Mouse (Mus musculus): ENCODE results near the gene Spon1. TPM values are rescaled to one million over a fixed set of nuclear protein-coding genes. Genes with fewer than 3 reads are reported as not detected.

The Spon1 gene
- polyA plus RNA-seq, 1 experiment: 20.1 TPM

DNA sequence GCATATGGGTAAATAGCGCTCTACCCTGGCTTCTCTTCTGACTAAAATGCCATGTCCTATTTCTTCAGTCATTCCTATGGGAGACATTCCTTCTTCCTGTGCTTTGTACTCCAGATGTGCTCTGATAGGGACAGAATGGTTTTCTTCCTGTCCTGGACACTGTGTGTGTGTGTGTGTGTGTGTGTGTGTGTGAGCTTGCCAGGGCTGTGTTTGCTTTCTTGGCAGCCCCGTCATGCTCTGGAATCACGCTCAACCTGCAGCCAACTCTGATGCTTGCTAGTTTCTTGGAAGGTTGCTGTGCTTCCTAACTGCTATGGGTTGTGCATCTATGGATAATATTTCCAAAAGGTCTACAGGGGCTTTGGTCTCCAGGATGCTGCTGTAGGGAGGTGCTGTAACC is 9.1 kb downstream of the Spon1 start:
- no peak overlapping the region for H3K27ac ChIP-seq (ENCODE audit: insufficient read depth, low read depth, low read length)
- H3K4me1 ChIP-seq (ENCODE audit: control insufficient read depth, insufficient read depth, low read length): no peaks in the 10 kb centered on the region; the same call in 1 of the 2 replicates
- no peak overlapping the region for H3K4me3 ChIP-seq (ENCODE audit: insufficient read depth, low read depth, low read length)
- no peak for TF ChIP-seq CTCF (conservative IDR thresholded peaks at IDR 0.05; ENCODE audit: insufficient read depth, insufficient read length, low read depth, low read length)
- TF ChIP-seq POLR2A (IDR thresholded peaks at IDR 0.05; ENCODE audit: low read depth, low read length): no peak
- peak; percentile 10 for DNase-seq
- H3K36me3 ChIP-seq (ENCODE audit: control insufficient read depth, insufficient read depth, low read length): no peaks in the 10 kb centered on the region
- H3K27me3 ChIP-seq (replicated peaks; ENCODE audit: control insufficient read depth, insufficient read depth, low read length): no peaks in the 10 kb centered on the region
- WGBS: 68% methylated on average over 3 of the region's 3 CpGs

DNA sequence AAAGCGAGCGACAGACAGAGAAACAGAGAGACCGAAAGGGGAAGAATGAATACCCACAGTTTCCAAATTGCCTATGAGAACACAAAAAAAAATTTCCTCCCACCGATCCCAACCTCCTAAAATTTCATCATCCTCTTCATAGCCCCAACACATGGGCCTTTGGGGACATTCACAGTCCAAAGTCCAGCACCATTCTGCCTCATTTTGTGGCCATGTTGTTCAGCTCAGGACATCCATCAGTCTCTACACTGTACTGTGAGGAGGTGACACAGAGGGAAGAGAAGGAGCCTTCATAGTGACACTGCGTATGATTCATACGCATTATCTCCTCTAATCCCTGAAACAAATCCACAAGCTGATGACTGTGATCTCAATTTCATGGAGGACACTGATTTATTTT is 12.7 kb downstream of the Spon1 start:
- no peak overlapping the region for H3K4me3 ChIP-seq (ENCODE audit: insufficient read depth, low read depth, low read length)
- H3K27ac ChIP-seq (ENCODE audit: insufficient read depth, low read depth, low read length): no peak overlapping the region
- no peaks in the 10 kb centered on the region; the same call in 1 of the 2 replicates for H3K4me1 ChIP-seq (ENCODE audit: control insufficient read depth, insufficient read depth, low read length)
- no peaks in the 10 kb centered on the region for H3K36me3 ChIP-seq (ENCODE audit: control insufficient read depth, insufficient read depth, low read length)
- H3K27me3 ChIP-seq (replicated peaks; ENCODE audit: control insufficient read depth, insufficient read depth, low read length): no peaks in the 10 kb centered on the region
- WGBS: 93% methylated on average over 6 of the region's 6 CpGs
- no peak for DNase-seq
- TF ChIP-seq POLR2A (IDR thresholded peaks at IDR 0.05; ENCODE audit: low read depth, low read length): no peak
- no peak for TF ChIP-seq CTCF (conservative IDR thresholded peaks at IDR 0.05; ENCODE audit: insufficient read depth, insufficient read length, low read depth, low read length)

DNA sequence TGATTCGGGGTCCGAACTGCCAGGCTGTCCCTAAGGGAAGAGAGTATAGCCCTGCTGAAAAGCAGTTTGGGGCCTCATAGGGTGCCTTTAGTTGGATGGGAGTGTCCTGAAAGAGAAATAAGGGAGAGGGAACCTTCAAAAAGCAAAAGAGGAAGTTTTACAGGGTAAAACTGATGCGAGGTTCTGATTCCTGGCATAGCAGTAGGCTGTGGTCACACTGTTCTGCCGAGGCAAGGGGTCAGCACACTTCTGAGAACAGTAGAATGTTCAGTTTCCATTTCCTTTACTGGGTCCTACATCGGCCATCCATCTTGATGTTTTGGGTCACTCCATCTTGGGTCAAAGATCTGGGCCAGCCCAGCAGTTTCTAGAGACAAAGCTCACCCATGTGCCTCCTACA is 14.5 kb downstream of the Spon1 start:
- H3K36me3 ChIP-seq (ENCODE audit: control insufficient read depth, insufficient read depth, low read length): no peaks in the 10 kb centered on the region
- TF ChIP-seq CTCF (conservative IDR thresholded peaks at IDR 0.05; ENCODE audit: insufficient read depth, insufficient read length, low read depth, low read length): no peak
- no peak for TF ChIP-seq POLR2A (IDR thresholded peaks at IDR 0.05; ENCODE audit: low read depth, low read length)
- H3K27me3 ChIP-seq (replicated peaks; ENCODE audit: control insufficient read depth, insufficient read depth, low read length): no peaks in the 10 kb centered on the region
- 82% methylated on average over 5 of the region's 5 CpGs for WGBS
- no peaks in the 10 kb centered on the region; the same call in 1 of the 2 replicates for H3K4me1 ChIP-seq (ENCODE audit: control insufficient read depth, insufficient read depth, low read length)
- H3K27ac ChIP-seq (ENCODE audit: insufficient read depth, low read depth, low read length): no peak overlapping the region
- no peak overlapping the region for H3K4me3 ChIP-seq (ENCODE audit: insufficient read depth, low read depth, low read length)
- no peak for DNase-seq

DNA sequence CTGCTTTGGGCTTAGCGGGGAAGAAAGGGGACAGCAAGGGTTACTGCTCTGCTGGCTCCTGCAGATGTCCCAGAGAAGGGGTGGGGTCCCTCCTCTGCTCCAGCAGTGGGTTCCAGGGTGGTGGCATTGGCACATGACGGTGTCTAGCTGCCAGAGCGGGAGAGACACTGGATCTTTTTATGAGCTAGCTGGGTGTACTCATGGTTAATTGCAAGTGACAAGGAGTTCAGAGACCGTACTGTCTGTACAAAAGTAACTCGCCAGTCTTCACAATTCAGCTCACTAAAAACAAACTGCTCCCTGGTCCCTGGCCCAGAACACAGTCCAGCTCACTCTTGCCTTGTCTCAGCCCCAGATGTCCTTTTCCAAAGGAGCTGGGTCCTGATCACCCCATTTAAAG is 26.2 kb downstream of the Spon1 start:
- H3K4me1 ChIP-seq (ENCODE audit: control insufficient read depth, insufficient read depth, low read length): no peaks in the 10 kb centered on the region
- no peaks in the 10 kb centered on the region for H3K36me3 ChIP-seq (ENCODE audit: control insufficient read depth, insufficient read depth, low read length)
- TF ChIP-seq POLR2A (IDR thresholded peaks at IDR 0.05; ENCODE audit: low read depth, low read length) (no peak), CTCF (conservative IDR thresholded peaks at IDR 0.05; ENCODE audit: insufficient read depth, insufficient read length, low read depth, low read length) (no peak)
- 72% methylated on average over 5 of the region's 5 CpGs for WGBS
- no peak overlapping the region for H3K27ac ChIP-seq (ENCODE audit: insufficient read depth, low read depth, low read length)
- H3K27me3 ChIP-seq (replicated peaks; ENCODE audit: control insufficient read depth, insufficient read depth, low read length): no peaks in the 10 kb centered on the region
- no peak for DNase-seq
- no peak overlapping the region for H3K4me3 ChIP-seq (ENCODE audit: insufficient read depth, low read depth, low read length)

DNA sequence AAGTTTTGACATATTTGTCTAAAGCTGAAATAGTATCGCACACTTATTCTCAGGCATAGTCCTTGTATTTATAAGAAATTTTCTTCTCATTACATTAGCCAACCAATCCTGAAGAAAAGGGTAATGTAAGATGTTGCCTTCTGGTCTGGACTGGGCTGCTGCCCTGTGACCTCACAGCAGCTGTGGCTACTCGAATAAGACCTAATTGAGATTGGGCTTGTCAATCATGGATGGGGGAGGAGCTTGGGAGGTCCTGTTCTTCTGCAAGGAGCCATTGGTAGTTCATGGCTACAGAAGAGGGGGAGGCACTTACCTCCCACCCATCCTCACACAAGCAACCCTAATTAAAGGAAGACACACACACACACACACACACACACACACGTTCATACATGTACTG is 27.1 kb downstream of the Spon1 start:
- Histone ChIP-seq H3K4me3 (ENCODE audit: insufficient read depth, low read depth, low read length) (no peak overlapping the region), H3K27me3 (replicated peaks; ENCODE audit: control insufficient read depth, insufficient read depth, low read length) (no peaks in the 10 kb centered on the region), H3K4me1 (ENCODE audit: control insufficient read depth, insufficient read depth, low read length) (no peaks in the 10 kb centered on the region), H3K36me3 (ENCODE audit: control insufficient read depth, insufficient read depth, low read length) (no peaks in the 10 kb centered on the region), H3K27ac (ENCODE audit: insufficient read depth, low read depth, low read length) (no peak overlapping the region)
- TF ChIP-seq CTCF (conservative IDR thresholded peaks at IDR 0.05; ENCODE audit: insufficient read depth, insufficient read length, low read depth, low read length): no peak
- TF ChIP-seq POLR2A (IDR thresholded peaks at IDR 0.05; ENCODE audit: low read depth, low read length): no peak
- no peak for DNase-seq
- WGBS: 77% methylated on average over 3 of the region's 3 CpGs

DNA sequence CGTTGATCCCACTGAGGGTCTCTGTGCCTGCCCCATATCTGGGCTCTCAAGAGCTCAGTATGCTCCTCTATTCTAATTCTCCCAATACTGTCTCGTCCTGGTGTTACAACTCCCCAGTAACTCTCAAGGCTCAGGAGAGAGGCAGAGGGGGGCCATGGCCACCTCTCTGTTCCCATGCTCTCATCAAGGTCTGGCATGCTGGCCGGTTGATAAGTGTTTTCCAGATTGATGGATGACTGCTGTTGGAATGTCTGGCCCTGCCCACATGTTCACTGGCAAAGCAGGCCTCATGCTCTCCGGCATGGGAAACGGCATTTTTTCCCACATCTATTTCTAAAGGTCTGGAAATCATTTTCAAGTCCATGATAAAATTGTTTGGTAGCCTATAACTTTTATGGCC is 29.4 kb downstream of the Spon1 start:
- H3K36me3 ChIP-seq (ENCODE audit: control insufficient read depth, insufficient read depth, low read length): no peaks in the 10 kb centered on the region
- no peaks in the 10 kb centered on the region for H3K27me3 ChIP-seq (replicated peaks; ENCODE audit: control insufficient read depth, insufficient read depth, low read length)
- no peak overlapping the region for H3K27ac ChIP-seq (ENCODE audit: insufficient read depth, low read depth, low read length)
- TF ChIP-seq POLR2A (IDR thresholded peaks at IDR 0.05; ENCODE audit: low read depth, low read length) (no peak), CTCF (conservative IDR thresholded peaks at IDR 0.05; ENCODE audit: insufficient read depth, insufficient read length, low read depth, low read length) (no peak)
- H3K4me3 ChIP-seq (ENCODE audit: insufficient read depth, low read depth, low read length): no peak overlapping the region
- DNase-seq: no peak
- H3K4me1 ChIP-seq (ENCODE audit: control insufficient read depth, insufficient read depth, low read length): no peaks in the 10 kb centered on the region
- WGBS: 57% methylated on average over 5 of the region's 5 CpGs

DNA sequence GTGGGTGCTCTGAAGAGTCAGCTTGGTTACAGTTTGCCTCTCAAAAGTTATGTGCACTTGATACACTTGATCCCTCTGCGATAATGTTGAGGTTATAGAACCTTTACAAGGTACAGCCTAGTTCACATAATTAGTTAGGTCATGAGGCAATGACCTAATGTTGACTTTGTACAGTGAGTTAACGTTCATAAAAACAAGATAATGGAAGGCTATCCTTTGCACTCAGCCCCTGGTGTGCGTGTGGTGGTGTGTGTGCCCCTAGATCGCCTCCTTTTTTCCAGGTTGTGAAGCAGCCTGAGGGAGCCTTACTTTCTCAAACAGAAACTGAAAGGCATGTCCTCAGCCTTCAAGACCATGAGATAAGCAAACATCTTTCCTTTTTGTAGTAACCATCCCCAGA is 31.3 kb downstream of the Spon1 start:
- H3K27me3 ChIP-seq (replicated peaks; ENCODE audit: control insufficient read depth, insufficient read depth, low read length): no peaks in the 10 kb centered on the region

More for the DNA sequence above, 31.3 kb downstream of the Spon1 start:
- Histone ChIP-seq H3K36me3 (ENCODE audit: control insufficient read depth, insufficient read depth, low read length) (no peaks in the 10 kb centered on the region), H3K27ac (ENCODE audit: insufficient read depth, low read depth, low read length) (no peak overlapping the region), H3K4me1 (ENCODE audit: control insufficient read depth, insufficient read depth, low read length) (no peaks in the 10 kb centered on the region), H3K4me3 (ENCODE audit: insufficient read depth, low read depth, low read length) (no peak overlapping the region)
- 78% methylated on average over 4 of the region's 4 CpGs for WGBS
- DNase-seq: no peak
- TF ChIP-seq CTCF (conservative IDR thresholded peaks at IDR 0.05; ENCODE audit: insufficient read depth, insufficient read length, low read depth, low read length) (no peak), POLR2A (IDR thresholded peaks at IDR 0.05; ENCODE audit: low read depth, low read length) (no peak)

Data from kidney, adult 2 months (tissue).